Mouse (Mus musculus) cortical plate, adult 2 months (tissue): Measurements from ENCODE around the gene Kank1. TPM values are rescaled to one million over a fixed set of nuclear protein-coding genes. Genes with fewer than 3 reads are reported as not detected.

Experiments
- H3K27ac ChIP-seq: fragments of 200-500 bp; 2 replicates; pipeline ENCODE4 v1.5.1; 2012; ENCODE audit warnings: low read length, control low read depth, inconsistent platforms; ENCODE audit not compliant: insufficient read depth
- H3K4me1 ChIP-seq: fragments of 200-500 bp; 2 replicates; pipeline ENCODE4 v1.6.1; 2011; ENCODE audit warnings: low read length; ENCODE audit not compliant: control insufficient read depth, insufficient read depth
- H3K4me3 ChIP-seq: fragments of 200-500 bp; 2 replicates; pipeline ENCODE4 v1.5.1; 2011; ENCODE audit warnings: mild to moderate bottlenecking, low read length, control low read depth; ENCODE audit not compliant: insufficient read depth
- CTCF ChIP-seq: fragments of 200-500 bp; IDR thresholded peaks from 2 replicates; pipeline ENCODE4 v1.5.1; 2011; ENCODE audit warnings: mild to moderate bottlenecking, control low read depth, low read length; ENCODE audit not compliant: insufficient read depth; ENCODE audit errors: extremely low read depth
- POLR2A ChIP-seq: fragments of 200-500 bp; IDR thresholded peaks from 2 replicates; pipeline ENCODE4 v1.6.1; 2011; ENCODE audit warnings: mild to moderate bottlenecking, low read length, control low read depth; ENCODE audit not compliant: insufficient read depth; ENCODE audit errors: extremely low read depth
- polyA plus RNA-seq: library from polyadenylated mRNA; depleted of rRNA; stranded (reverse); fragments of >200 nt; gene quantifications from 2 replicates; pipeline ENCODE4 v1.2.3, GENCODE M21; 2012

The Kank1 gene
- polyA plus RNA-seq, 1 experiment = 13.7 TPM

DNA sequence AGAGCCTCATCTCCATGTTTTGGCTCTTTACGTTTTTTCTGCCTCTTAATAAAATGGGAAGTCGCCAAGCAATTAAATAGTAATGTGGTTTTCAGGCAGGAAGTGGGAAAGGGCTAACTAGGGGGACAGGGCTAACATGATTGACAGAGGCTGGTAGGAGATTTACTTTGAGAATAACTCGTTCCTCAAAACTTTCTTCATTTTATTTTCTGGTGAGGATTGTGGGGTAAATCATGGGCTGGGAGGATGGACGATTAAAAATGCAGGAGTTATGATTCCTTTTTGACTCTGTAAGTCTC lies 89.2 kb downstream of the Kank1 start:
- Histone ChIP-seq H3K27ac (no peak overlapping the region), H3K4me1 (no peaks in the 10 kb centered on the region), H3K4me3 (no peak overlapping the region)
- no peak for TF ChIP-seq POLR2A
- TF ChIP-seq CTCF = no peak

DNA sequence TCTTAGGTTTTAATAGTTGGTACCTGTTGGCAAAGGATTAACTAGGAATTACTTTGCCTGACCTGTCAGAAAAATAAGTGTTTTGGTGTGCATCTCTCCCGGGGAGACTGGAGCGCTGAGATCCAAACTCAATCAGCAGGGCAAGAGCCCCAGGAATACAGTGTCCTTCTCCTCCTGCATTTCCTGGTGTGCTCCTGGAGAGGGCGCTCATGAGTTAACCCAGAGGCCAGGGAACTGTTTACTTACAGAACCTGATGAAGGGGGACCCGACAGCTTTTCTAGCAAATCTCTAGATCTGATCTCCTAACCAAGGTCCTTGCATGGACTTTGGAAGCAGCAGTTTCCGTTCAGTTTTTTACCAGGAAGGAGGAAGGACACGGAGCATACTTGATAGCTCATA lies 90.9 kb downstream of the Kank1 start:
- Histone ChIP-seq H3K4me3 (no peak overlapping the region), H3K4me1 (no peaks in the 10 kb centered on the region), H3K27ac (no peak overlapping the region)
- no peak for TF ChIP-seq CTCF
- TF ChIP-seq POLR2A = no peak

DNA sequence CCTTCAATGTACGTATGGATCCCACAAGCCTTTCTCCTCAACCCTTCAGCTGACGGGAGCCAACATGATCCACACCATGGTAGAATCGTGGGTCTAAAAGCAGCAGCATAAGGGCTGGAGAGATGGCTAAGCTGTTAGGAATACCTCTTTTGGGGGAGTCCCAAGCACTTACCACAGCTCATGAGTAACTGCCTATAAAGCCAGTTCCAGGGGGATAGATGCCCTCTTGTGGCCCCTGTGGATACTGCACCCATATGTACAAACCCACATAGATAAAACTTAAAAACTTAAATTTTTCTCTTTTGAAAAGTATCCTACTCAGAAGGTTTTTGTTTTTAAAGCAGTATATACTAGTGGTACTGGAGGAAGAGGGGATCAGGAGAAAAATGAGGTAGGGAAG lies 97.6 kb downstream of the Kank1 start:
- peak; percentile 70 for TF ChIP-seq CTCF
- TF ChIP-seq POLR2A = no peak

DNA sequence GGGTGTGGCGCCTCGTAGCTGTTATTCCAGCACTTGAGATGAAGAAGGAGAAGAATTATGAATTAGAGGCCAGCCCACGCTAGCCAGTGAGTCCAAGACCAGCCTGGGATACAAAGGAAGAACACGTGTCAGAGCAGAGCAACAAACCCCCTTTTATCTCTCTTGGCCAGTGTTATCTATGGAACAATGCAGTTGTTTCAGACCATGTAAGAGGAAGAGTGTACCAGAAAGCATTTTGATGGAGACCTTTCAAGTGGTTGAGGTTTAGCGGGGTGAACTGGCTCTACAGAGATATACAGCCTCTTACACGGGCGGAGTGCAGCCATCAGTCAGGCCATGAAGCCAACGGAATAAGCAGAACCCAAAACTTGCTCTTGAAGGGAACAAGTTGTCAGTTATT lies 100.0 kb downstream of the Kank1 start:
- Histone ChIP-seq H3K4me1 (no peaks in the 10 kb centered on the region), H3K4me3 (no peak overlapping the region), H3K27ac (no peak overlapping the region)
- TF ChIP-seq CTCF (no peak), POLR2A (no peak)

More for the DNA sequence above, 97.6 kb downstream of the Kank1 start:
- Histone ChIP-seq H3K27ac (no peak overlapping the region), H3K4me3 (no peak overlapping the region), H3K4me1 (no peaks in the 10 kb centered on the region)

DNA sequence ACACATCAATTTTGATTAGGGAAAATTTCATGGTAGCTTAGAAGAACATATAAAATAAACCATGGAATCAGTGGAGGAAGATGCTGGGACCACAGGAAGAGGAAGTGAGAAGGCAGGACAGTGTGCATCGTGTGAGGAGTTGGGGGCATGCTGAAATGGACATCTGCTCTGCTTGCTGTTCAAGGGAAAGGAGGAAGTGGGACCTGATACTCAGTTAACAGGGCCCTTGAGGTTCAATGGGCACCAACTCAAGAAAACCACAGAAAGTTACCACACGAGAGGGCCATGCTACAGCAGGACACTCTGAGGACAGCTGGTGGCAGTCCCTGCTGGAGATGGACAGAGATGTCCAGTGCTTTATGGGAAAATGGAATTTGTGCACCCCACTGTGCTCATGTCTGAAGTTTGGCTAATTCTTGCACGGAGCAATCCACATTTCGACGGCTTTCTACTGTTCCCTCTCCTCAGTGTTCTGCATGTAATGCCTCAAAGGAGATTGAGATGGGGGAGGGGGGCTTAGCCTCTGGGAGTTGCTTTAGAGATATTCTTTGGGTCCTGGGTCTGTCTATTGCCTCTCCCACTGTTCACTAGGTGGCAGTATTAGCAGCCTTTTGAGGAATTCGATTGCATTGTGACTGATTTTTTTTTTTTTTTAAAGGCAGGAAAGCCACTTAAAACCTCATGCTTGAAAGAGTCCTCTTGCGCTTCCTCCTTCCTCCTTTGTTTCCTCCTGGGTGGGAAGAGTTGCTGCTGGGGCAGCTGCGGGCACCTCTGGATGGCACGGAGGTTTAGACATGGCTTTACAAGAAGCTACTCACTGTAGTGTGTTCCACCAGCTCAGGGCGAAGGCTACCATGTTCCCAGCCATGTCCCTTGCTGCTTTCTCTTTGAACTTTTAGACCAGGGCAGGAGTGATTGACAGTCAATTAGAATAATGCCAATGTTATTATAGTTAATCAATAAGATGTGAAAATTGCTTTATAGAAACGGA lies 104.2 kb downstream of the Kank1 start:
- Histone ChIP-seq H3K27ac (no peak overlapping the region), H3K4me1 (0 out of 2 replicates have a peak, but pooled peaks cover 2% of the 10 kb centered on the region), H3K4me3 (no peak overlapping the region)
- TF ChIP-seq POLR2A (no peak), CTCF (peak; percentile 58; the same call in 1 of the 2 replicates)

DNA sequence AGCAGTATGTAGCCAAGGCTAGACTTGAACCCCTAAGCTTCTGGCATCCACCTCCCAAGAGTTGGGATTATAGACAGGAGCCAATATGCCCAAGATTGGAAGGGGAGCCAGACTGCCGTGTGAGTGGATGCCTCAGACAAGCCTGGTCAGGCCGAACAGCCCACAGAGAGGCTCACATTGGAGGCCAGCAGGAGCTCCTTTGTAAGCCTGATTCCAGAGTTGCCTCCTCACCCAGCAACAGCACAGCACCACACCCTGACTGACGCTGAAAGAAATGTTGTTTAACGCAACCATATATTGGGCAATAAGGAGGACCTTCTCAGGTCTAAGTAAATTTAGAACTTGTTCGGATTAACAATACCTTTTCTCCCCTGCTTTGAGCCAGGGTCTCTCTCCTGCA lies 105.3 kb downstream of the Kank1 start:
- 0 out of 2 replicates have a peak, but pooled peaks cover 2% of the 10 kb centered on the region for H3K4me1 ChIP-seq
- H3K27ac ChIP-seq = no peak overlapping the region
- no peak overlapping the region for H3K4me3 ChIP-seq
- TF ChIP-seq POLR2A (no peak), CTCF (no peak)

DNA sequence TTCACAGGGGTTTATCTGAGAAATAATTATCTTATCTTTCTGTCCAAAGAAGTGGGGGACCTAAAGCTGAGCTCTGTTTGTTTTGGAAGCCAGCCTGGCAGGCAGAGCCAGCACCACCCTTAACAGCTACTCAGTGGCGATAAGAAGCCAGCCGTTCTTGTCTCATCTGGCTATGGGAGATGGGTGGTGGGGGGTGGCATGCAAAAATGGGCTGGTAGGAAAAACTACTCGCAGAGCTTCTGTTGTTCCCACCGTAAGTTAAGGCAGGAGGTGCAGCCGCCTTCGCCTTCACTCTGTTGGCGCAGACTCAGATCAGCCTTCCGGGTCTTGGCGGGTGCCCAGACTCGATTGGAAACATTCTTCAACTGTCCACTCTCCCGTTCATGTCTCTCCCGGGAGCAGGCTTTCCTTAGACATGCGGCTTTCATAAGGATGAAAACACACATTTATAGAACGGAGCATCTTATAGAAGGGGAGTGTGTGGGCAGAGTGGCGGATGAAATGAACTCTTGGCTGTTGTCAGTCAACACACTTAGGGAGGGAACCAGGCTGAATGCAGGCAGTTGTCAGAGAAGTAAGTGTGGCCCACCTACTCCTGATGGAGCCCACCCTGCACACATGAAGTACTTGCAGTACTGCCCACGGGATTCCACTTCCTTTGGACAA lies 107.0 kb downstream of the Kank1 start:
- no peak overlapping the region for H3K27ac ChIP-seq
- no peak overlapping the region; the same call in 1 of the 2 replicates for H3K4me3 ChIP-seq
- 0 out of 2 replicates have a peak, but pooled peaks cover 2% of the 10 kb centered on the region for H3K4me1 ChIP-seq
- TF ChIP-seq POLR2A (no peak), CTCF (no peak)

DNA sequence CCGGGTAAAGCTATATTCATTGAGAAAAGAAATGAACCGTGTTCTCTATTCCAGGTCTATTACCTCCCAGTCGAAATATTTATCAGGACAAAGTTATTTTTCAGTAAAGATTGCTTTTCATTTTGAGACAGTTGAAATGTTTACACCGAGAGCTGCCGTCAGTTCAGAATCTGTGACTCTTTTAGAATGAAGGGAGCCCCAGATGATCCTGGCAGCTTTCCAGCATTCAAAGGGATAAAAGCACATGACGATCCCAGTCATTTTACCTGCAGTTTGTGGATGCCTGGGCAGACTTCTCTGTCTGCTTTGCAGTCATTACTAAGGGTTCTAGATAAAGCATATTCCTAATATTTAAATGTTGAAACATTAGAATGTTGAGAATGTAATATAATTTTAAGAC lies 107.6 kb downstream of the Kank1 start:
- H3K4me3 ChIP-seq = no peak overlapping the region
- TF ChIP-seq POLR2A (no peak), CTCF (no peak)
- H3K27ac ChIP-seq = no peak overlapping the region
- 0 out of 2 replicates have a peak, but pooled peaks cover 2% of the 10 kb centered on the region for H3K4me1 ChIP-seq

DNA sequence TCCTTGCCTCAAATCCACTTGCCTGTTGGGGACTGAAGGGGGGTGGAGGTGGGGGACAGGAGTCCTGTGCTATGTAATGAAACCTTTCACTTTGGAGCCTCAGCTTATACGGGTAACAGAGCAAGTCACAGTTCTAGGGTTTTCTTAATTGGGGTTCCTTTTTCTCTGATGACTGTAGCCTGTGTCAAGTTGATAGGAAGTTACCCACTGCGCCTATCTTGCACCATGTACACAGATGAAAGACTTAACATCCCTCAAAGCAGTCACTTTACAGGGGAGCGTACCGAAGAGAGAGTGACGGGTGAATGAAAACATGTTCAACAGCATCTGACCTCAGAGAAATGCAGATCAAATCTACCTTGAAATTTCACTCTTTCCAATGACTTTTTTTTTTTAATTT lies 109.2 kb downstream of the Kank1 start:
- Histone ChIP-seq H3K27ac (no peak overlapping the region), H3K4me1 (0 out of 2 replicates have a peak, but pooled peaks cover 2% of the 10 kb centered on the region), H3K4me3 (no peak overlapping the region)
- no peak for TF ChIP-seq CTCF
- TF ChIP-seq POLR2A = no peak
